Mouse (Mus musculus) brain, adult 2 months (tissue): ENCODE measurements at regions not wholly inside any gene's neighbourhood (a gene's known extent, or its start where the extent isn't known, plus 50 kb on each side); places are given as distances from the start of the nearest gene placed in this dataset.

Experiments
- DNase-seq: peaks from one replicate; pipeline ENCODE4 v3.0.0; 2011; ENCODE audit warnings: low read depth, low spot score

- no peak for DNase-seq
Measured at GRCm38 (mm10) chr8:55754189-55754588, 152.6 kb downstream of the Adam29 start.

- DNase-seq = peak; percentile 5
Measured at GRCm38 (mm10) chr8:55724303-55725279, 182.2 kb downstream of the Adam29 start.

DNA sequence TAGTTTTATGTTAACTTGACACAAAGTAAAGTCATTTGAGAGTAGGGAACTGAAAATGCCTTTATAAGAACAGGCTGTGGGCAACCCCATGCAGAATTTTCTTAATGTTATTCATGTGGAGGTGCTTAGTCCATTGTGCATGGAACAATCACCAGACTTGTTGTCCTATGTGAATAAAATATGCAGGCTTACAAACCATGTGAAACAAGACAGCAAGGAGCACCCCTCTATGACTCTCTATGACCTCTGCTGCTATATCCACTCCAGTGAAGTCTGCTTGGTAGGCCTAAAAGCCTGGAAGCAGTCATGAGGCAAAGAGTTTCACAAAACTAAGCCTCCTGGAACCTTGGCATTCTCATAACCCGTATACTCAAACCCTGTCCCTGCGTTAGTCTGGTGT lies 215.0 kb downstream of the Adam29 start:
- DNase-seq = no peak

GRCm38 (mm10) chr8:55680436-55680835 lies 226.3 kb downstream of the Adam29 start:
- no peak for DNase-seq

- no peak for DNase-seq
Measured at GRCm38 (mm10) chr8:55638716-55639115, 268.0 kb downstream of the Adam29 start.

DNA sequence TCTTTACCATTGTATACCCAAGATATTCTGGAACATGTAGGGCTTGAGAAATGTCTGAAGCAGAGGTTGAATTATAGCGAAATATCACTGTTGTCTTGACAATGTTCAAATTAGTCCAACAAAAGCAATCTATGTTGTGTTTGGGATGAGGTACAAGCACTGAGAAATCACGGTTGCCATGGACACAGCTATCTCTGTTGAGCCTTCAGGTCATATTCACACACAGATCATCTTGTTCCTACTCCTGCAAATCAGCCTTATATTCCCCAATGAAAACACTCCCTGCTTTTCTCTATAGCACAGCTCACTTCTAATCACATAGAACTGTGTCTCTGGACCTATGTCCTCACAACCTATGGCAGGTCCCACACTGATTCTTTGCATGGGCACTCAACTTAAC lies 284.3 kb downstream of the Adam29 start:
- DNase-seq = peak; percentile 33
